ENCODE assay signal across 20 mouse cellular contexts in genomic region chr7:76121242-76121844, GRCm38 (mm10).
DNase-seq lines count a peak whose midpoint lies in the region; ATAC-seq lines count a peak whose summit lies in the region.
"Had no signal": no experiment of that assay in that cellular context is flagged by ENCODE, and none has a peak within 500 bp of the region (broad histone marks: within the 10 kb centered on the region; RNA-seq: fewer than 3 reads in every experiment).

No protein-coding gene starts in this region.

- H3K27ac ChIP-seq in forebrain, embryonic 15.5 days (replicated peaks): peak overlapping the region; percentile 23; the same call in 1 of the 2 replicates
- H3K27ac ChIP-seq in forebrain, embryonic 12.5 days: no peak overlapping the region
- no peak overlapping the region for H3K27ac ChIP-seq in midbrain, embryonic 12.5 days (replicated peaks)
- H3K27ac ChIP-seq in midbrain, embryonic 10.5 days (replicated peaks): no peak overlapping the region
- H3K27ac ChIP-seq: embryonic facial prominence, embryonic 10.5 days; heart, adult 2 months; heart, embryonic 15.5 days; hindbrain, embryonic 15.5 days had no signal

- H3K4me2 ChIP-seq in forebrain, embryonic 15.5 days (replicated peaks): no peak overlapping the region
- H3K4me2 ChIP-seq in forebrain, embryonic 12.5 days: no peak overlapping the region
- H3K4me2 ChIP-seq in midbrain, embryonic 12.5 days (replicated peaks): no peak overlapping the region
- H3K4me2 ChIP-seq: heart, embryonic 11.5 days; heart, embryonic 15.5 days; hindbrain, embryonic 15.5 days had no signal

- H3K27me3 ChIP-seq in forebrain, embryonic 15.5 days: no peaks in the 10 kb centered on the region
- no peaks in the 10 kb centered on the region for H3K27me3 ChIP-seq in forebrain, embryonic 12.5 days
- no peaks in the 10 kb centered on the region for H3K27me3 ChIP-seq in midbrain, embryonic 12.5 days
- H3K27me3 ChIP-seq in midbrain, embryonic 10.5 days (ENCODE audit: low read depth, poor library complexity, severe bottlenecking): no peaks in the 10 kb centered on the region
- H3K27me3 ChIP-seq: heart, embryonic 15.5 days; hindbrain, embryonic 15.5 days; Patski had no signal

- no peak overlapping the region for H3K4me3 ChIP-seq in forebrain, embryonic 15.5 days
- no peak overlapping the region for H3K4me3 ChIP-seq in forebrain, embryonic 12.5 days (replicated peaks)
- H3K4me3 ChIP-seq in midbrain, embryonic 12.5 days: no peak overlapping the region
- H3K4me3 ChIP-seq in midbrain, embryonic 10.5 days: no peak overlapping the region
- H3K4me3 ChIP-seq: embryonic facial prominence, embryonic 10.5 days; heart, adult 2 months; heart, embryonic 15.5 days; hindbrain, embryonic 15.5 days had no signal

- H3K4me1 ChIP-seq in forebrain, embryonic 15.5 days: no peaks in the 10 kb centered on the region
- H3K4me1 ChIP-seq in forebrain, embryonic 12.5 days: no peaks in the 10 kb centered on the region
- 0 out of 2 replicates have a peak, but pooled peaks cover 4% of the 10 kb centered on the region for H3K4me1 ChIP-seq in midbrain, embryonic 12.5 days
- no peaks in the 10 kb centered on the region for H3K4me1 ChIP-seq in midbrain, embryonic 10.5 days
- H3K4me1 ChIP-seq: embryonic facial prominence, embryonic 10.5 days; heart, embryonic 15.5 days; hindbrain, embryonic 15.5 days had no signal

- no peaks in the 10 kb centered on the region for H3K9me3 ChIP-seq in forebrain, embryonic 15.5 days
- no peaks in the 10 kb centered on the region for H3K9me3 ChIP-seq in forebrain, embryonic 12.5 days
- H3K9me3 ChIP-seq in midbrain, embryonic 12.5 days: no peaks in the 10 kb centered on the region
- H3K9me3 ChIP-seq in midbrain, embryonic 10.5 days (replicated peaks): no peaks in the 10 kb centered on the region
- H3K9me3 ChIP-seq: embryonic facial prominence, embryonic 10.5 days; heart, embryonic 15.5 days; hindbrain, embryonic 15.5 days had no signal

- ATAC-seq in forebrain, embryonic 15.5 days (replicated peaks): 0 out of 2 replicates have a peak, but pooled peaks have one; percentile 46
- no peak for ATAC-seq in forebrain, embryonic 12.5 days (ENCODE audit: low FRiP score)
- ATAC-seq in midbrain, embryonic 12.5 days (ENCODE audit: low FRiP score, low read depth): peak; percentile 58
- ATAC-seq: activated CD4-positive, CD25-positive, alpha-beta regulatory T cell, adult 4 months; Patski had no signal

- WGBS in forebrain, embryonic 15.5 days: 41% methylated on average over 8 of the region's 8 CpGs
- 49% methylated on average over 8 of the region's 8 CpGs for WGBS in forebrain, embryonic 12.5 days
- WGBS in midbrain, embryonic 12.5 days: 43% methylated on average over 8 of the region's 8 CpGs
- 61% methylated on average over 8 of the region's 8 CpGs for WGBS in midbrain, embryonic 10.5 days

- DNase-seq in midbrain, embryonic 10.5 days (ENCODE audit: low spot score): no peak
- DNase-seq in retina, postnatal 1 day: peak; percentile 46
- DNase-seq in retina, embryonic 14.5 days (ENCODE audit: low spot score): no peak
- no peak for DNase-seq in adipocyte (ENCODE audit: low spot score)
- DNase-seq: adrenal gland, adult 2 months; adrenal gland, postnatal 25 days; cerebellum, adult 2 months; cerebellum, postnatal 10 days; gastrocnemius, postnatal 14 days; heart, adult 2 months; heart, postnatal 14 days had no signal

- H3K9ac ChIP-seq in forebrain, embryonic 15.5 days (replicated peaks): no peak overlapping the region
- no peak overlapping the region for H3K9ac ChIP-seq in forebrain, embryonic 12.5 days
- no peak overlapping the region for H3K9ac ChIP-seq in midbrain, embryonic 12.5 days (replicated peaks)
- H3K9ac ChIP-seq: heart, embryonic 15.5 days; hindbrain, embryonic 15.5 days had no signal

- no peaks in the 10 kb centered on the region for H3K36me3 ChIP-seq in forebrain, embryonic 15.5 days
- H3K36me3 ChIP-seq in forebrain, embryonic 12.5 days (replicated peaks): no peaks in the 10 kb centered on the region
- H3K36me3 ChIP-seq in midbrain, embryonic 12.5 days: no peaks in the 10 kb centered on the region
- H3K36me3 ChIP-seq in midbrain, embryonic 10.5 days: no peaks in the 10 kb centered on the region
- H3K36me3 ChIP-seq: embryonic facial prominence, embryonic 10.5 days; heart, embryonic 15.5 days; hindbrain, embryonic 15.5 days had no signal
